Mouse (Mus musculus): ENCODE data around the gene Mkks. TPM values are rescaled to one million over a fixed set of nuclear protein-coding genes. Genes with fewer than 3 reads are reported as not detected.
"Not testable (repeated sequence)": the region's sequence is repeated elsewhere in the genome, so short reads cannot be mapped to it uniquely, and the experiment has no call there.

Gene Mkks
- polyA plus RNA-seq, 1 experiment = 5.0 TPM

- H3K36me3 ChIP-seq (ENCODE audit: control insufficient read depth, insufficient read depth, low read length) = no peaks in the 10 kb centered on the region
- no peaks in the 10 kb centered on the region for H3K27me3 ChIP-seq (ENCODE audit: control insufficient read depth, insufficient read depth, low read length)
- peaks cover 9% of the 10 kb centered on the region; the same call in 1 of the 2 replicates for H3K4me1 ChIP-seq (ENCODE audit: control insufficient read depth, insufficient read depth, insufficient read length, low read length)
- peak overlapping the region; percentile 83 for H3K4me3 ChIP-seq (ENCODE audit: low read depth, low read length)
- under 1% methylated on average over 23 of the region's 23 CpGs for WGBS
- TF ChIP-seq CTCF (IDR thresholded peaks at IDR 0.05; ENCODE audit: extremely low read depth, insufficient read length, insufficient replicate concordance, low read depth, low read length) (no peak), POLR2A (IDR thresholded peaks at IDR 0.05; ENCODE audit: low read depth, low read length) (peak; percentile 39; the same call in 1 of the 2 replicates)
- peak overlapping the region; percentile 75 for H3K27ac ChIP-seq (ENCODE audit: insufficient read depth, low read depth, low read length)
These were observed 772 bp upstream of the Mkks start for GRCm38 (mm10) chr2:136891951-136892371.

GRCm38 (mm10) chr2:136890716-136891067, 497 bp downstream of the Mkks start:
- not testable (repeated sequence) for H3K27me3 ChIP-seq (ENCODE audit: control insufficient read depth, insufficient read depth, low read length); H3K4me1 ChIP-seq (ENCODE audit: control insufficient read depth, insufficient read depth, insufficient read length, low read length); H3K36me3 ChIP-seq (ENCODE audit: control insufficient read depth, insufficient read depth, low read length)
- H3K27ac ChIP-seq (ENCODE audit: insufficient read depth, low read depth, low read length) = peak overlapping the region; percentile 97
- 5% methylated on average over 15 of the region's 15 CpGs for WGBS
- peak overlapping the region; percentile 81 for H3K4me3 ChIP-seq (ENCODE audit: low read depth, low read length)

- WGBS = 49% methylated on average over 4 of the region's 4 CpGs
- TF ChIP-seq POLR2A (IDR thresholded peaks at IDR 0.05; ENCODE audit: low read depth, low read length) (no peak), CTCF (IDR thresholded peaks at IDR 0.05; ENCODE audit: extremely low read depth, insufficient read length, insufficient replicate concordance, low read depth, low read length) (no peak)
- Histone ChIP-seq H3K36me3 (ENCODE audit: control insufficient read depth, insufficient read depth, low read length) (peaks cover 22% of the 10 kb centered on the region), H3K4me1 (ENCODE audit: control insufficient read depth, insufficient read depth, insufficient read length, low read length) (peaks cover 6% of the 10 kb centered on the region; the same call in 1 of the 2 replicates), H3K27me3 (ENCODE audit: control insufficient read depth, insufficient read depth, low read length) (no peaks in the 10 kb centered on the region), H3K4me3 (ENCODE audit: low read depth, low read length) (no peak overlapping the region), H3K27ac (ENCODE audit: insufficient read depth, low read depth, low read length) (no peak overlapping the region)
These were observed 4.3 kb downstream of the Mkks start for GRCm38 (mm10) chr2:136886846-136887245.

- Histone ChIP-seq H3K4me3 (ENCODE audit: low read depth, low read length) (no peak within 1 kb of the TSS), H3K27ac (ENCODE audit: insufficient read depth, low read depth, low read length) (no peak within 1 kb of the TSS), H3K27me3 (ENCODE audit: control insufficient read depth, insufficient read depth, low read length) (no peaks in the 10 kb centered on the region), H3K4me1 (ENCODE audit: control insufficient read depth, insufficient read depth, insufficient read length, low read length) (peaks cover 6% of the 10 kb centered on the region; the same call in 1 of the 2 replicates), H3K36me3 (ENCODE audit: control insufficient read depth, insufficient read depth, low read length) (peaks cover 32% of the 10 kb centered on the region)
- no peak for TF ChIP-seq POLR2A (IDR thresholded peaks at IDR 0.05; ENCODE audit: low read depth, low read length)
- TF ChIP-seq CTCF (IDR thresholded peaks at IDR 0.05; ENCODE audit: extremely low read depth, insufficient read length, insufficient replicate concordance, low read depth, low read length) = no peak
- WGBS = 97% methylated on average over 2 of the region's 2 CpGs
These were observed 5.6 kb downstream of the Mkks start, which contains the start of gene AL731706.2 for GRCm38 (mm10) chr2:136885579-136885978. TSS of gene AL731706.2 (minus strand) at chr2:136885679.

- no peak overlapping the region for H3K27ac ChIP-seq (ENCODE audit: insufficient read depth, low read depth, low read length)
- H3K4me3 ChIP-seq (ENCODE audit: low read depth, low read length) = no peak overlapping the region
- TF ChIP-seq POLR2A (IDR thresholded peaks at IDR 0.05; ENCODE audit: low read depth, low read length) = no peak
- TF ChIP-seq CTCF (IDR thresholded peaks at IDR 0.05; ENCODE audit: extremely low read depth, insufficient read length, insufficient replicate concordance, low read depth, low read length) = no peak
- no peaks in the 10 kb centered on the region for H3K4me1 ChIP-seq (ENCODE audit: control insufficient read depth, insufficient read depth, insufficient read length, low read length)
- no peaks in the 10 kb centered on the region for H3K27me3 ChIP-seq (ENCODE audit: control insufficient read depth, insufficient read depth, low read length)
- WGBS = 77% methylated on average over 5 of the region's 5 CpGs
- no peaks in the 10 kb centered on the region for H3K36me3 ChIP-seq (ENCODE audit: control insufficient read depth, insufficient read depth, low read length)
These were observed 36.4 kb downstream of the Mkks start for GRCm38 (mm10) chr2:136854543-136855388.

- no peaks in the 10 kb centered on the region for H3K27me3 ChIP-seq (ENCODE audit: control insufficient read depth, insufficient read depth, low read length)
- 67% methylated on average over 3 of the region's 3 CpGs for WGBS
- TF ChIP-seq CTCF (IDR thresholded peaks at IDR 0.05; ENCODE audit: extremely low read depth, insufficient read length, insufficient replicate concordance, low read depth, low read length) (no peak), POLR2A (IDR thresholded peaks at IDR 0.05; ENCODE audit: low read depth, low read length) (no peak)
- H3K4me3 ChIP-seq (ENCODE audit: low read depth, low read length) = no peak overlapping the region
- H3K36me3 ChIP-seq (ENCODE audit: control insufficient read depth, insufficient read depth, low read length) = no peaks in the 10 kb centered on the region
- H3K4me1 ChIP-seq (ENCODE audit: control insufficient read depth, insufficient read depth, insufficient read length, low read length) = peaks cover 8% of the 10 kb centered on the region; the same call in 1 of the 2 replicates
- H3K27ac ChIP-seq (ENCODE audit: insufficient read depth, low read depth, low read length) = no peak overlapping the region
These were observed 40.8 kb downstream of the Mkks start for GRCm38 (mm10) chr2:136850366-136850765.

GRCm38 (mm10) chr2:136837994-136838393, 53.2 kb downstream of the Mkks start:
- no peaks in the 10 kb centered on the region for H3K27me3 ChIP-seq (ENCODE audit: control insufficient read depth, insufficient read depth, low read length)
- no peak for TF ChIP-seq POLR2A (IDR thresholded peaks at IDR 0.05; ENCODE audit: low read depth, low read length)
- TF ChIP-seq CTCF (IDR thresholded peaks at IDR 0.05; ENCODE audit: extremely low read depth, insufficient read length, insufficient replicate concordance, low read depth, low read length) = no peak
- H3K36me3 ChIP-seq (ENCODE audit: control insufficient read depth, insufficient read depth, low read length) = no peaks in the 10 kb centered on the region
- peaks cover 10% of the 10 kb centered on the region; the same call in 1 of the 2 replicates for H3K4me1 ChIP-seq (ENCODE audit: control insufficient read depth, insufficient read depth, insufficient read length, low read length)
- H3K4me3 ChIP-seq (ENCODE audit: low read depth, low read length) = no peak overlapping the region
- peak overlapping the region; percentile 77 for H3K27ac ChIP-seq (ENCODE audit: insufficient read depth, low read depth, low read length)
- WGBS = 15% methylated on average over 1 of the region's 1 CpGs
